Mouse (Mus musculus): ENCODE measurements around the gene Oxct2a.

- TF ChIP-seq POLR2A (IDR thresholded peaks at IDR 0.05; ENCODE audit: control insufficient read depth in 1 of 2, insufficient read depth in 1 of 2, low read depth in 1 of 2, low read length in 2 of 2, poor library complexity in 1 of 2) (no peak), CHD2 (IDR thresholded peaks at IDR 0.05; ENCODE audit: low read length) (no peak), HCFC1 (IDR thresholded peaks at IDR 0.05; ENCODE audit: low read depth, low read length) (no peak), TCF12 (IDR thresholded peaks at IDR 0.05; ENCODE audit: low read depth, low read length) (no peak), USF1 (IDR thresholded peaks at IDR 0.05; ENCODE audit: low read depth, low read length) (no peak), JUND (IDR thresholded peaks at IDR 0.05; ENCODE audit: low read depth, low read length) (no peak), POLR2AphosphoS5 (IDR thresholded peaks at IDR 0.05; ENCODE audit: borderline replicate concordance, low read depth, low read length) (no peak), ZNF384 (IDR thresholded peaks at IDR 0.05; ENCODE audit: low read depth, low read length) (no peak), CHD1 (IDR thresholded peaks at IDR 0.05; ENCODE audit: low read depth, low read length) (no peak)
These were observed 10.7 kb upstream of the Oxct2a start for GRCm38 (mm10) chr4:123334177-123334576.
